Mouse (Mus musculus) forebrain, embryonic 16.5 days (tissue): ENCODE data around the gene Zfp874b. TPM values are rescaled to one million over a fixed set of nuclear protein-coding genes. Genes with fewer than 3 reads are reported as not detected.

Source experiments
- polyA plus RNA-seq: library from polyadenylated mRNA; unstranded; fragments of >200 nt; fragmentation: Nextera tagmentation; extraction: Ambion mirVana; gene quantifications from 2 replicates; pipeline ENCODE4 v1.2.1, GENCODE M21; 2015

Gene Zfp874b
- polyA plus RNA-seq, 1 experiment from 2014 or later, result 5.1 TPM

Other genes with a start within 250 kb of the Zfp874b start
- gene Zfp458, start 205.8 kb downstream of the Zfp874b start, polyA plus RNA-seq, result 5.8 and 6.4 TPM in 2 replicates
- gene Zfp457, start 177.8 kb downstream of the Zfp874b start, polyA plus RNA-seq, result 0.86 and 1.9 TPM in 2 replicates
- 1.7 and 2.1 TPM in 2 replicates for gene Zfp595, start 151.7 kb downstream of the Zfp874b start, polyA plus RNA-seq
- gene Gm28044, start 123.7 kb downstream of the Zfp874b start, polyA plus RNA-seq, result not detected in 2 replicates
- 0.62 and 0.68 TPM in 2 replicates for gene Zfp953, start 123.7 kb downstream of the Zfp874b start, polyA plus RNA-seq
- not detected in 2 replicates for gene Gm28041, start 108.5 kb downstream of the Zfp874b start, polyA plus RNA-seq
- 0.61 and 0.80 TPM in 2 replicates for gene Zfp456, start 108.4 kb downstream of the Zfp874b start, polyA plus RNA-seq
- gene Zfp429, start 84.4 kb downstream of the Zfp874b start, polyA plus RNA-seq, result 4.4 and 5.3 TPM in 2 replicates
- 1.3 and 2.0 TPM in 2 replicates for gene Zfp459, start 62.8 kb downstream of the Zfp874b start, polyA plus RNA-seq
- 9.7 and 11.0 TPM in 2 replicates for gene Zfp874a, start 32.6 kb downstream of the Zfp874b start, polyA plus RNA-seq
- gene Zfp58, start 16.3 kb upstream of the Zfp874b start, polyA plus RNA-seq, result 13.9 and 14.8 TPM in 2 replicates
- gene Gm26965, start 41.9 kb upstream of the Zfp874b start, polyA plus RNA-seq, result not detected in 2 replicates
- gene Zfp87, start 41.9 kb upstream of the Zfp874b start, polyA plus RNA-seq, result 42.4 and 45.3 TPM in 2 replicates
- 16.7 and 19.6 TPM in 2 replicates for gene Zfp748, start 69.6 kb upstream of the Zfp874b start, polyA plus RNA-seq
- gene Zfp729b, start 125.4 kb upstream of the Zfp874b start, polyA plus RNA-seq, result 6.3 and 7.6 TPM in 2 replicates
- gene Gm49345, start 153.5 kb upstream of the Zfp874b start, polyA plus RNA-seq, result not detected in 2 replicates
- 5.2 TPM in 2 replicates for gene Zfp729a, start 153.5 kb upstream of the Zfp874b start, polyA plus RNA-seq
- 14.8 and 17.2 TPM in 2 replicates for gene Zfp738, start 202.8 kb upstream of the Zfp874b start, polyA plus RNA-seq
- 12.0 and 14.0 TPM in 2 replicates for gene Zfp65, start 244.9 kb upstream of the Zfp874b start, polyA plus RNA-seq